Comparison of ENCODE assay signal across 17 mouse cellular contexts in genomic region chr6:53459995-53460747, GRCm38 (mm10).
"Had no signal": no experiment of that assay in that cellular context is flagged by ENCODE, and none has a peak within 500 bp of the region (broad histone marks: within the 10 kb centered on the region; RNA-seq: fewer than 3 reads in every experiment).

No protein-coding gene starts in this region.

- H3K4me1 ChIP-seq: liver, embryonic 15.5 days had no signal

- H3K27ac ChIP-seq: kidney, postnatal 0 days; liver, embryonic 15.5 days; midbrain, embryonic 10.5 days; stomach, postnatal 0 days had no signal

- H3K4me3 ChIP-seq: liver, embryonic 15.5 days; midbrain, embryonic 10.5 days had no signal

- H3K36me3 ChIP-seq: liver, embryonic 15.5 days; midbrain, embryonic 10.5 days had no signal

- H3K9me3 ChIP-seq: liver, embryonic 15.5 days; midbrain, embryonic 10.5 days had no signal

- H3K9ac ChIP-seq: liver, embryonic 15.5 days had no signal

- DNase-seq: kidney, adult 11 months; kidney, adult 9 months; kidney, postnatal 36 days; layer of hippocampus, adult 9-11 months; layer of hippocampus, postnatal 36 days; liver; lung, adult 2 months; lung, postnatal 36 days; right cerebral cortex, adult 18-20 months; right cerebral cortex, postnatal 25 days; thymus, postnatal 4 days had no signal

- H3K4me2 ChIP-seq: liver, embryonic 15.5 days had no signal

- ATAC-seq: lung, postnatal 0 days; midbrain, embryonic 16.5 days had no signal
